ENCODE assay signal across 8 mouse cellular contexts in the genomic region with DNA sequence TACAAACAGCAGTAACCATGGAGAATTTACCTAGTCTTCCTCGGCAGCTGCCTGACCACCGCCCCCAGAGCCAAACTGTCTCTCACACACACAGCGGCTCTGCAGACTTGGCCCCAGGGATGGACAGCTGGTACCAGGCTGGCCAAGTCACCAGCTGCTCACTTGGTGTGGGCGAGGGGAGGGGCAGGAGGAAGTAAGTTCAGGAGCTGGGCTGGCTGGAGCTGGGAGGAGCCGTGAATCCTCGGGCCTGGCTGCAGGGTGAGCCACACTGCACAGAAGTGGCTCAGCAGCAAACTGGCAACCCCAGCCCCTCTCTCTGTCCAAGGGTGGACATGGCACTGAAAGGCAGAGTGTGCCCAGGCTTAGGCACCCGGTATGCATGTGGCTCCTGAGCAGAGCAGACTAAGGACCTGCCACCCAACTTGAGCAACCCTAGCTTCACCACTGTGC. TPM values are rescaled to one million over a fixed set of nuclear protein-coding genes. Genes with fewer than 3 reads are reported as not detected.
DNase-seq lines count a peak whose midpoint lies in the region; ATAC-seq and TF ChIP-seq lines count a peak whose summit lies in the region.

No protein-coding gene starts in this region.

- peak overlapping the region; percentile 98 for H3K9ac ChIP-seq in hindbrain, postnatal 0 days (replicated peaks; ENCODE audit: low read length)

- H3K4me1 ChIP-seq in hindbrain, postnatal 0 days (ENCODE audit: insufficient read depth, low read length) = peaks cover 14% of the 10 kb centered on the region

- H3K4me2 ChIP-seq in hindbrain, postnatal 0 days (ENCODE audit: low read depth, low read length) = peak overlapping the region; percentile 90

- H3K27me3 ChIP-seq in hindbrain, postnatal 0 days (ENCODE audit: insufficient read depth, low read length) = no peaks in the 10 kb centered on the region

- ATAC-seq in hindbrain, postnatal 0 days = peak; percentile 88
- ATAC-seq in megakaryocyte-erythroid progenitor cell, adult 5-6 weeks (replicated peaks; ENCODE audit: low FRiP score, low TSS enrichment, poor library complexity, severe bottlenecking) = 0 out of 2 replicates have a peak, but pooled peaks have one; percentile 10

- peak; percentile 84 to 89 for DNase-seq in adrenal gland, adult (ENCODE audit: inconsistent age in 2 of 2, low spot score in 1 of 2)
- no peak for DNase-seq in adrenal gland, adult 8-10 months
- peak; percentile 65 for DNase-seq in embryo, embryonic 10 days (ENCODE audit: low spot score)
- DNase-seq in gastrocnemius, postnatal 14 days = peak; percentile 88
- DNase-seq in hindbrain, postnatal 0 days (ENCODE audit: low spot score) = peak; percentile 94
- DNase-seq in left cerebral cortex, postnatal 14 days (ENCODE audit: low spot score in 2 of 2) = peak; percentile 70 to 89
- peak; percentile 64 for DNase-seq in right cerebral cortex, postnatal 4 days

- intact Hi-C loops in gastrocnemius, postnatal 14 days (cut with DNase I; ENCODE audit: low total_unique reads) = no loop called here
- intact Hi-C loops in left cerebral cortex, postnatal 14 days (cut with DNase I) = no loop called here

- H3K9me3 ChIP-seq in hindbrain, postnatal 0 days (ENCODE audit: low read length) = no peaks in the 10 kb centered on the region

- peaks cover 17% of the 10 kb centered on the region for H3K36me3 ChIP-seq in hindbrain, postnatal 0 days (ENCODE audit: insufficient read depth, low read length)

- WGBS in hindbrain, postnatal 0 days = 12% methylated on average over 7 of the region's 7 CpGs

- H3K27ac ChIP-seq in hindbrain, postnatal 0 days = peak overlapping the region; percentile 98

- H3K4me3 ChIP-seq in hindbrain, postnatal 0 days (ENCODE audit: low read length) = peak overlapping the region; percentile 96

- TF ChIP-seq CTCF in hindbrain, postnatal 0 days (IDR thresholded peaks at IDR 0.05; ENCODE audit: low read depth) = no peak

RNA-seq across cellular contexts. Expression of gene Cdk2ap1, which starts 11.7 kb away (rescaled TPM):
- 100 to 1,000 TPM; 125 to 175 (median 144) TPM for total RNA-seq in adrenal gland, adult 8-10 months (2022)
- 100 to 1,000 TPM in 1 of 2 experiments, 10 to 100 TPM in 1; 99.5 to 128 TPM for total RNA-seq in gastrocnemius, postnatal 14 days (2021)
- 209 and 223 TPM in 2 replicates for total RNA-seq in hindbrain, postnatal 0 days (2014; rRNA removed)
- 102 and 109 TPM in 2 replicates for polyA plus RNA-seq in hindbrain, postnatal 0 days (2015; fragmentation: Nextera tagmentation; extraction: Ambion mirVana)
- total RNA-seq in left cerebral cortex, postnatal 14 days (2021) = 100 to 1,000 TPM; 125 to 141 TPM
- 300 and 366 TPM in 2 replicates for total RNA-seq in megakaryocyte-erythroid progenitor cell, adult 5-6 weeks (2014; fragmentation: Nextera tagmentation)
- total RNA-seq in megakaryocyte-erythroid progenitor cell, adult 5-6 weeks (2017) = 205 and 275 TPM in 2 replicates

RNA-seq across cellular contexts. Expression of gene 2810006K23Rik, which starts 23.2 kb away (rescaled TPM):
- 10 to 100 TPM; 14.8 to 19.7 (median 15.9) TPM for total RNA-seq in adrenal gland, adult 8-10 months (2022)
- 1 to 10 TPM; 6.9 to 8.6 TPM for total RNA-seq in gastrocnemius, postnatal 14 days (2021)
- total RNA-seq in hindbrain, postnatal 0 days (2014; rRNA removed) = 8.1 and 12.0 TPM in 2 replicates
- polyA plus RNA-seq in hindbrain, postnatal 0 days (2015; fragmentation: Nextera tagmentation; extraction: Ambion mirVana) = 9.7 and 11.3 TPM in 2 replicates
- total RNA-seq in left cerebral cortex, postnatal 14 days (2021) = 10 to 100 TPM; 13.7 to 15.2 TPM
- total RNA-seq in megakaryocyte-erythroid progenitor cell, adult 5-6 weeks (2014; fragmentation: Nextera tagmentation) = 9.2 and 13.2 TPM in 2 replicates
- 16.6 and 18.7 TPM in 2 replicates for total RNA-seq in megakaryocyte-erythroid progenitor cell, adult 5-6 weeks (2017)

RNA-seq across cellular contexts. Expression of gene Mphosph9, which starts 23.4 kb away (rescaled TPM):
- 10 to 100 TPM in 2 of 4 experiments, 1 to 10 TPM in 2; 9.3 to 17.8 (median 12.9) TPM for total RNA-seq in adrenal gland, adult 8-10 months (2022)
- total RNA-seq in gastrocnemius, postnatal 14 days (2021) = 1 to 10 TPM; 2.6 to 2.9 TPM
- 13.4 and 20.7 TPM in 2 replicates for total RNA-seq in hindbrain, postnatal 0 days (2014; rRNA removed)
- 9.2 and 11.1 TPM in 2 replicates for polyA plus RNA-seq in hindbrain, postnatal 0 days (2015; fragmentation: Nextera tagmentation; extraction: Ambion mirVana)
- 10 to 100 TPM; 17.5 to 18.9 TPM for total RNA-seq in left cerebral cortex, postnatal 14 days (2021)
- 19.5 and 24.7 TPM in 2 replicates for total RNA-seq in megakaryocyte-erythroid progenitor cell, adult 5-6 weeks (2014; fragmentation: Nextera tagmentation)
- total RNA-seq in megakaryocyte-erythroid progenitor cell, adult 5-6 weeks (2017) = 24.7 and 36.7 TPM in 2 replicates
